Mouse (Mus musculus): Measurements from ENCODE around the gene Usp36.

- no peak for TF ChIP-seq POLR2A (IDR thresholded peaks at IDR 0.05; ENCODE audit: low read depth, low read length)
- no peak for TF ChIP-seq CTCF (IDR thresholded peaks at IDR 0.05; ENCODE audit: borderline replicate concordance, insufficient read depth, low read length)
Measured at GRCm38 (mm10) chr11:118321500-118321899, 31.5 kb upstream of the Usp36 start.
